Mouse (Mus musculus): ENCODE measurements around the gene Cass4. TPM values are rescaled to one million over a fixed set of nuclear protein-coding genes. Genes with fewer than 3 reads are reported as not detected.
A peak's percentile ranks its signal among the peaks of the same experiment; 100 is the strongest.

Gene Cass4
- total RNA-seq, 2 experiments from 2014 or later: 0.55 to 0.78 TPM

DNA sequence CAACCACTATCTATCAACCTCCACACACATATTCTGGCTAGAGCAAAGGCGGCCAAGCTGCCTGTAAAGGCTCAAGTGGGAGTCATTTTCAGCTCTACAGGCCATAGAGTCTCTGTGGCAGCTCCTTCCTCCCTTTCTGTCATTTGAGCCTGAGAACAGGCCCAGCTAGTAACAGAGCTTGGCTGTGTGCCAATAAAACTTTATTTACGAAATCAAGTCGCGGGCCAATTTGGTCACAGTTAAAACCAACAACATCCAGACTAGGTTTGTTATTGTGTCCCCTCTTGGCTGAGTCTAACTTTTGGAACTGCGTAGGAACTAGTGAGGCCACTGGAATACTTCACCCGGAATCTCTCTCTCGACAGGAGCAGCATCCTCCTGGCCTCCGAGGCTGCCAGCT, 80.0 kb downstream of the Cass4 start:
- DNase-seq (ENCODE audit: low spot score in 2 of 2): no peak
- intact Hi-C loops (cut with DNase I): no loop called here

DNA sequence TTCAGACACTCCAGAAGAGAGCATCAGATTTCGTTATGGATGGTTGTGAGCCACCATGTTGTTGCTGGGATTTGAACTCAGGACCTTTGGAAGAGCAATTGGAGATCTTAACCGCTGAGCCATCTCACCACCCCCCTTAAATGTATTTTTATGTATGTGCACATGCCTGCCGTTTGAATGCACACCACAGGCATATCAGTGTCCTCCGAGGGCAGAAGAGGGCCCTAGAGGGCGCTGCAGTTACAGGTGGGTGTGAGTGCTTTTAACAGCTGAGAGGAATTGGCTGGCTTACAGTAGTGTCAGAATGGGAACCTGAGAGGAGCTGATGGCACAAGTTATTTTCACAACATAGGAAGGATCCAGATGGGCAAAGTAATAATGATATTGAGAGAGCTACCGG, 81.4 kb downstream of the Cass4 start:
- no peak for DNase-seq (ENCODE audit: low spot score in 2 of 2)
- intact Hi-C loops (cut with DNase I): loop anchor here (5.0 kb wide), 1 partner anchor 612 kb away; no protein-coding TSS in a partner anchor

DNA sequence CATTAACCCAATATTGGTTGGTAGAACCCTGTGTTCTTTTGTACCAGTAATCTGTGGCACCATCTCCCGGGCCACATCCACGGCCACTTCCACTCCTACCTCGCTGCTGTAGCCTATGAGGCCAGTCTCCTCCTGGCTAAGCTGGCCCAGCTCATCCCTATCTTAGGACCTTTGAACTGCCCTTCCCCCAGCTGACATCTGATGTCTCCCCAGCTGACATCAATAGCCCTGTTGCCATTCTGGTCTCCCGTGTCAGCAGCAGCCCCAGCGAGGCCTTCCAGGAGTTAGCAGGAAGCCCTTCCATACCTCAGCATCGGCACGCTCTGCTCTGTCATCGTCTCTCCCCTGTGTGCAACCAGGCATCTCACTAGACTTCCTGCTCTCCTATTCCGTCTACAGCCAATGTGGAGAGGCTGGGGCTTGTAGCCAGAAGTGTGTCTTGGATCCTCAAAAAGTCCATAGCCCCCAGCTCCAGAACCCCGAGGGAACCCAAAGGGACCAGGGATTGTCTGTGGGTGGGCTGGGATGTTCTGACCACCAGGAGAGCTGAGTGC, 83.2 kb downstream of the Cass4 start:
- intact Hi-C loops (cut with DNase I): loop anchor here (2.0 to 5.0 kb wide), 2 partner anchors 348 to 611 kb away; no protein-coding TSS in a partner anchor

DNA sequence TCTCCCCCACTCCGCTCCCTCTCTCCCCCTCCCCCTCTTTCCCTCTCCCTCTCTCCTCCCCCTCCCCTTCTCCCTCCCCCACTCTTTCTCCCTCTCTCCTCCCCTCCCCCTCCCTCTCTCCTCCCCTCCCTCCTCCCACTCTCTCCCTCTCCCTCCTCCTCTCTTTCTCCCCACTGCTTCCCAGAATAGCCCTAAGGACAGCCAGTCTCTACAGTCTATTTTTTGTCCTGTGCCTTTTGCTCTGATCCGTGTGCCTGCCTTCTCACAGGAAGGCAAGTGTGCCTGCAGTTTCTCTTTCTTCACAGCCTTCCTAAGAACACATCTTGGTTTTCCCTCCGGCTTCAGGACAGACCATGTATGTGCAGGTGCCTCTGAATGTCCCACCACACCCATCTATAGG, 83.8 kb downstream of the Cass4 start:
- intact Hi-C loops (cut with DNase I): loop anchor here (2.0 to 5.0 kb wide), 2 partner anchors 347 to 610 kb away; no protein-coding TSS in a partner anchor
- no peak for DNase-seq (ENCODE audit: low spot score in 2 of 2)

More for the DNA sequence above, 83.2 kb downstream of the Cass4 start:
- DNase-seq (ENCODE audit: low spot score in 2 of 2): peak in 1 of 2 experiments; percentile 16

DNA sequence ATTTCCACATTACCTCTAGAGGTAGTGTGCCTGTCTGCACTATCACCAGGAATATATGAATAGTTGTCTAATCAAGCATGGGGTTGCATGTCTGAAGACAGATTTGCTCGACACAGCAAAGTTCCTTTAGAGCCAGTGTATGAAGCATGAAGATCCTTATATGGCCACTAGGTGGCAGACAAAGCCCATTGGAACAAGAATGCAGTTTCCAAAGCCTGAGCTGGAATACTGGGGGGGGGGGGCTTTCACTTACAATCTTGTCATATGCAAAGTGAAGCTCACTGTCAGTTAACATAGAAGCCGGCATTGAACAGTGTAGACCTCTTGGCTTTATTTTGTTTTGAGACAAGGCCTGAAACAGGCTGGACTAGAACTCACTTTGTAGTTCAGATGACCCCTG, 84.3 kb downstream of the Cass4 start:
- intact Hi-C loops (cut with DNase I): loop anchor here (1.0 to 5.0 kb wide), 5 partner anchors 23 to 609 kb away; no protein-coding TSS in a partner anchor
- DNase-seq (ENCODE audit: low spot score in 2 of 2): peak; percentile 66 to 67

DNA sequence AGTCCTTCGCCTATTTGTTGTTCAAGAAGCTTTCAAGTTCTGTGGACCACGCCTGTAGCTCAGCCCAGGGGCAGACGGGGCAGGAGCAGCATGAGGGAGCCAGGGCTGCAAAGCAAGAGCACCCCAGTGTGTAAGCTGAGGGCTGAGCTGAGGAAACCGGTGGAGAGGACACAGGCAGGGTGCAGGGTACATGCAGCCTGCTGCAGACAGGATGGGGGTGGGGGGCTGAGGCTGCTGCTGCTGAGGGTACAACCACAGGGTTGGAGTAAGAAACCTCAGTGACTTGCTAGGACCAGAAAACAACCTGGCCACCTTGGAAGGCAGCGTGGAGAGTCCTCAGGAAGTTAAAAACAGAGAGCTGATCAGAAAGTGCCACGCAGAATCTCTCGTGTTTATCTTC, 86.7 kb downstream of the Cass4 start:
- no peak for DNase-seq (ENCODE audit: low spot score in 2 of 2)
- intact Hi-C loops (cut with DNase I): no loop called here

DNA sequence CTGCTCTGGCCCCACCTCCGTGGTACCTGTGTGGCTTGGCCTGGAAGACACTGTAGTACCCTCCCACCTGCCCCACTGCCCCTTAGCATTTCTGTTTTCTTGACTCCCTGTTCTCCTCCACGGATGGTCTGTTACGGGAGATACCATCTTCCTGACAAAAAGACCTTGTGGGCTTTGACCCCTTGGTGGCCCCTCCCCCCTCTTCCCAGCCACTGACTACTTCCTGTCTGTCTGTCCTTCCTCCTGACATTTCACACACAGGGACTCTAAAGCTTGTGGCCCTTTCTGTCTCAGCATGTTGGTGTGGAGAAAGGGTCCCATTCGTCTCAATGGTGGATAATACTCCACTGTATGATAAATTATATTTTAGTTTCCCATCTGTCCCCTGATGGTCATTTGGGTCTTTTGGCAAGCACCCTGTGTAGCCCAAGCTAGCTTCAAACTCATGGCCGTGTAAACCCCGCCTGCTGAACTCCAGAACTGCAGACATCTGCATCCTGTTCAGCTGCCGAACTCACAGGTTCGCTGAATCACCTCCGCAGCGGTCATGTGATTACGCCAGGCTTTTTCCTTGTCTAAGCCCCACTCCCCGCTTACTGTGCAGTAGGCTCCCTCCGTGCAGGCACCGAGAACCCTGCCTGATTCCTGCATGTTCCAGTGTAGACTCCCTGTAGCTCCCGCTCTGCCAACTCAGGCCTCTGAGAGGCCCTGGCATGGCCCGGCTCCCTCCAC, 88.2 kb downstream of the Cass4 start:
- intact Hi-C loops (cut with DNase I): no loop called here
- DNase-seq (ENCODE audit: low spot score in 2 of 2): no peak

Other genes starting within 250 kb of the Cass4 start
- under 1 TPM; 0.21 to 0.25 TPM for gene Mc3r, start 145.3 kb upstream of the Cass4 start, total RNA-seq (2021)
- gene Fam210b, start 48.2 kb upstream of the Cass4 start, total RNA-seq (2021): 10 to 100 TPM; 12.2 to 13.2 TPM
- gene Aurka, start 23.3 kb upstream of the Cass4 start, total RNA-seq (2021): 1 to 10 TPM; 1.3 to 1.8 TPM
- gene Cstf1, start 23.1 kb upstream of the Cass4 start, total RNA-seq (2021): 10 to 100 TPM; 24.9 to 27.5 TPM
- 10 to 100 TPM; 73.9 to 74.2 TPM for gene Rtf2, start 46.8 kb downstream of the Cass4 start, total RNA-seq (2021)
- gene Gcnt7, start 64.8 kb downstream of the Cass4 start, total RNA-seq (2021): not detected
- gene Fam209, start 78.7 kb downstream of the Cass4 start, total RNA-seq (2021): not detected
- gene Tfap2c, start 155.8 kb downstream of the Cass4 start, total RNA-seq (2021): under 1 TPM; 0.11 to 0.57 TPM

Measured in left cerebral cortex, postnatal 25 days (tissue).